Mouse (Mus musculus): ENCODE measurements around the gene Prmt2.

DNA sequence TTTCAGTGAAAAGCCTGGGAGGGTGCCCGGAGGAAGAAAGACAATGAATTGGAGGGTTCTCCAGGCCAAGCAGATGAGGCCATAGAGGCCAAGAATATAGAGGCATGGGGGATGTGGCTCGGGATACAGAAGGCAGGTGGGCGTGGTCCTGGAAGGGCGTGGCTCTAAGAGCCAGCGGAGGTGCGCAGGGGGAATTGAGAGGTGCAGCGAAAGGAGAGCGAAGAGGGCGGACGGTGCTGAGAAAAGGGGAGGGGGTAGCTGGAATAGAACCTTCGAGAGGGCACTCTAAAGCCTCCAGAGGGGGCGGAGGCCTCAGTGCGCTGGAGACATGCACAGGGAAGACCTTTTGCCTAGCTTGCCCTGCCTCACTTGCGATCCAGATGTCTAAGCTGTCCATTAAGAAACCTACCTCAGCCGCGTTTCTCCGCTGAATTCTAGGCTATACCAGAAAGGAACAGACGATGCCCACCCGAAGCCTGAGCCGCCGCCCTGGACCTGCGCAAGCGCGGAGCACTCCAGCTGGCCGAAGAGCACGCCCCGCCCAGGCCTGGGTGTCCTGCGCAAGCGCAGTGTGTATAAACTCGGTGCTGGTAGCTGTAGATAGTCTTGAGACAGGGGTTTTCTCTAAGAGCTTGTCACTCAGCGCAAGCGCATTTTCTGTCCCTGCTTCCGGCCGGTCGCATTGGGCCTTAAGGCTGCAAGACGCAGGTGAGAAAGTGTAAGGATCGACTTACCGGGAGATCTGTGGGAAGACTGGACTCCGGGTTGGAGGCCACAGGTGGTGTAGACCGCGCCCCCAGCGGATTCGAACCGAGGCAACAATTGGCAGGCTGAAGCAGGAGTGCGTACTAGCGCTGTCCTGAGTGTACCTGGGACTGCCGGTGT, at the start of gene Prmt2:
- TF ChIP-seq POLR2A (IDR thresholded peaks at IDR 0.05; ENCODE audit: borderline replicate concordance, control insufficient read depth, low read depth, low read length) = no peak; the same call in 1 of the 2 replicates
- TF ChIP-seq CTCF (IDR thresholded peaks at IDR 0.05; ENCODE audit: control insufficient read depth, insufficient read depth, low read length) = peak; percentile 22; the same call in 1 of the 2 replicates
